Mouse (Mus musculus) intestine, embryonic 14.5 days (tissue): ENCODE results near the gene Aldh1b1. TPM values are rescaled to one million over a fixed set of nuclear protein-coding genes. Genes with fewer than 3 reads are reported as not detected.
A peak's percentile ranks its signal among the peaks of the same experiment; 100 is the strongest.

Source experiments
- ATAC-seq: fragments of 200-750 bp; cut with Nextera tagmentation; replicated peaks from 2 replicates; pipeline ENCODE4 v1.8.0; 2017; ENCODE audit warnings: low read depth, moderate number of reproducible peaks, moderate TSS enrichment, moderate library complexity; ENCODE audit not compliant: low FRiP score, low TSS enrichment
- DNase-seq: peaks from one replicate; pipeline ENCODE4 v3.0.0-alpha.2; 2018; ENCODE audit warnings: low spot score
- H3K27ac ChIP-seq: fragments of 300-500 bp; sonication (generic); 2 replicates; pipeline ENCODE4 v1.5.1; 2014; ENCODE audit warnings: low read depth, mild to moderate bottlenecking, control low read depth
- H3K27me3 ChIP-seq: fragments of 300-500 bp; sonication (generic); replicated peaks from 2 replicates; pipeline ENCODE4 v1.6.1; 2014; ENCODE audit warnings: low read length, control low read depth; ENCODE audit not compliant: control insufficient read depth, insufficient read depth
- H3K36me3 ChIP-seq: fragments of 300-500 bp; sonication (generic); 2 replicates; pipeline ENCODE4 v1.6.1; 2014; ENCODE audit warnings: low read length, control low read depth; ENCODE audit not compliant: control insufficient read depth, insufficient read depth
- H3K4me1 ChIP-seq: fragments of 300-500 bp; sonication (generic); replicated peaks from 2 replicates; pipeline ENCODE4 v1.6.1; 2014; ENCODE audit warnings: low read length, control low read depth, mixed read lengths; ENCODE audit not compliant: control insufficient read depth, insufficient read depth
- H3K4me2 ChIP-seq: fragments of 300-500 bp; sonication (generic); 2 replicates; pipeline ENCODE4 v1.6.1; 2014; ENCODE audit warnings: low read length
- H3K4me3 ChIP-seq: fragments of 300-500 bp; sonication (generic); 2 replicates; pipeline ENCODE4 v1.5.1; 2014; ENCODE audit warnings: low read depth, low read length, control low read depth, mixed read lengths
- H3K9ac ChIP-seq: fragments of 300-500 bp; sonication (generic); 2 replicates; pipeline ENCODE4 v1.6.1; 2014; ENCODE audit warnings: mild to moderate bottlenecking, low read length
- H3K9me3 ChIP-seq: fragments of 300-500 bp; sonication (generic); 2 replicates; pipeline ENCODE4 v1.6.1; 2016; ENCODE audit warnings: low read length, control low read depth; ENCODE audit not compliant: control insufficient read depth
- WGBS: fragments of 180-500 bp; shearing (Covaris S2); extraction: QIAGEN DNeasy Blood & Tissue Kit; methylation state at CpG from one replicate; pipeline ENCODE4 v1.1.7; 2014; 5-methylcytosine and 5-hydroxymethylcytosine counted together
- polyA plus RNA-seq: library from polyadenylated mRNA; unstranded; fragments of >200 nt; fragmentation: Nextera tagmentation; extraction: Ambion mirVana; gene quantifications from 2 replicates; pipeline ENCODE4 v1.2.1, GENCODE M21; 2014

Gene Aldh1b1
- polyA plus RNA-seq, 1 experiment from 2014 or later: 115 TPM

DNA sequence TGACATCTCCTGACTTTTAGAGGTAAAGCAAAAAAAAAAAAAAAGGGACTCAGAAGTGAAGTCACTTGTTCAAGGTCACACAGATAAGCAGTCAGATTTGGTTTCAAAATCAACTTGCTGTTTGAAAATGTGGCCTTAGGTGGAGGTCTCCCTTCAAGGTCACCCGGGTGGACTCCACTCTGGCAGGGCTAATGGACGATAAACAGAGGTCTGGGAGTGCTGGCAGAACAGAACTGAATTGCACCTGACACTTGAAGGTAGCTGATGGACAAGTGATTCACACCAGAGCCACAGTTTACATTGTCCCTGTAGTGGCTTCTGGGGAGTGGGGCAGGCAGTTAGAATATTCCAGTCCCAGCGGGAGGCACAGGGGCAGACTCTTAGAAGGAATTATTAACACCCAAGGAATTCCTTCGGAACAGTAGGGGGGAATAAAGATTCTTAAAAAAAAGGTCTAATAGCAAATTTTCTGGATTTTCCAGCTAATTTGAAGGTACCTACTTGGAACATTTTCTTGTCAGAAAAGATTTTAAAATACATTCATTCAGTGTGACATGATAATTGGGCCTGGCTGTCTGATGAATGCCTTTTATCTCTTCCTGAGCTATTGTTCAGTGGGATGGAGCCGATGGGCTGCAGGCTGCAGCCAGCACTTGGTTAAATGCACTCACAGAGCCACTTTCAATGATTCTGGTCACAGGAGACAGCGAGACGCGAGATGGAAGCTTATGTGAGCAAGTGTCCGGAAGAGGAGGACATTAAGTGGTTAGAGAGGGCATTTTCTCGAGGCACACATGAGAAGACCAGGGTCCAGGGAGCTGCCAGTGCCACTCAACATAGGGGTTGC, 28.8 kb upstream of the Aldh1b1 start:
- ATAC-seq (no peak), DNase-seq (no peak)
- H3K9ac ChIP-seq: no peak overlapping the region
- peaks cover 32% of the 10 kb centered on the region for H3K4me1 ChIP-seq
- no peak overlapping the region for H3K27ac ChIP-seq
- peaks cover 6% of the 10 kb centered on the region; the same call in 1 of the 2 replicates for H3K27me3 ChIP-seq
- no peaks in the 10 kb centered on the region for H3K36me3 ChIP-seq
- H3K4me3 ChIP-seq: no peak overlapping the region
- WGBS: 40% methylated on average over 10 of the region's 10 CpGs
- H3K9me3 ChIP-seq: no peaks in the 10 kb centered on the region
- H3K4me2 ChIP-seq: no peak overlapping the region

DNA sequence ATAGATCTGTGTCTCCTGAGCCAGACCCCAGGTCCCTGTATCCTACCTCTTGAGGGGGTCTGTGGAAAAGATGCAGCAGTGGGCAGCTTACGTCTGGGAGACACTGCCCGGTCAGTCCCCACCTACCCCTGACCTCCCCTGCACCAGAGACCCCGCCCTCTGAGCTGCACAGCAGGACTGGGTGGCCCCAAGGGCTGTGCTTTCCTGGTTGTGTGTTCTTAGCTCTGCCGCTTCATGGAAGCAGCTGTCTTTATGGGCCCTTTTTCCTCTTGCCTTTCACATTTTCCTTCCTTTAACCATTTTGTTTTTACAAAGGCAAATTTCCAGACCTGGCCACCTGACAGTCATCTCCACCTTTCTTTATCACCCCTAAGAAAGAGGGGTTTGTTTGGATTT, 28.2 kb upstream of the Aldh1b1 start:
- peaks cover 26% of the 10 kb centered on the region for H3K4me1 ChIP-seq
- H3K27ac ChIP-seq: no peak overlapping the region
- no peak overlapping the region for H3K4me2 ChIP-seq
- H3K27me3 ChIP-seq: 0 out of 2 replicates have a peak, but pooled peaks cover under 1% of the 10 kb centered on the region
- H3K9me3 ChIP-seq: no peaks in the 10 kb centered on the region
- no peak overlapping the region for H3K9ac ChIP-seq
- DNase-seq (no peak), ATAC-seq (no peak)
- 31% methylated on average over 4 of the region's 4 CpGs for WGBS
- H3K4me3 ChIP-seq: no peak overlapping the region
- no peaks in the 10 kb centered on the region for H3K36me3 ChIP-seq

DNA sequence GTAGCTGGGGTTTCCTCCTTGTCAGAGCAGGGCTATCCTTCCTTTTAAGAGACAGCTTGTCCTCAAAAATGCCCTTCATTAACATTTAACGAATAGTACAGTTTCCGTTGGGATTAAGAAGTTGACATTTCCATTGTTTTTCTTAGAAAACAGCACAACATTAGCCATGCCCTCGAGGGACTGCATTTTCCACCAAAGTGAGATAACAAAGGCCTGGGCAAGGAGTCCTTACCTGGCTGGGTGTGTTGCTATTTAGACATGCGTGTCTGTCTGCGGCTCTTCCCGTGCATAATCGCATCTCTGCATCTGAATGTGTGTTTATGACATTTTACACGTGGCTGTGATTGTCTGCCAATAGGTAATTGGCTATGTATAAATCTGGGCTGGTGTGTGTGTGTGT, 27.6 kb upstream of the Aldh1b1 start:
- DNase-seq (no peak), ATAC-seq (no peak)
- no peak overlapping the region for H3K9ac ChIP-seq
- no peak overlapping the region for H3K27ac ChIP-seq
- H3K4me1 ChIP-seq: peaks cover 25% of the 10 kb centered on the region
- H3K36me3 ChIP-seq: no peaks in the 10 kb centered on the region
- H3K9me3 ChIP-seq: no peaks in the 10 kb centered on the region
- 34% methylated on average over 8 of the region's 8 CpGs for WGBS
- no peak overlapping the region for H3K4me3 ChIP-seq
- H3K4me2 ChIP-seq: no peak overlapping the region
- H3K27me3 ChIP-seq: 0 out of 2 replicates have a peak, but pooled peaks cover 3% of the 10 kb centered on the region

DNA sequence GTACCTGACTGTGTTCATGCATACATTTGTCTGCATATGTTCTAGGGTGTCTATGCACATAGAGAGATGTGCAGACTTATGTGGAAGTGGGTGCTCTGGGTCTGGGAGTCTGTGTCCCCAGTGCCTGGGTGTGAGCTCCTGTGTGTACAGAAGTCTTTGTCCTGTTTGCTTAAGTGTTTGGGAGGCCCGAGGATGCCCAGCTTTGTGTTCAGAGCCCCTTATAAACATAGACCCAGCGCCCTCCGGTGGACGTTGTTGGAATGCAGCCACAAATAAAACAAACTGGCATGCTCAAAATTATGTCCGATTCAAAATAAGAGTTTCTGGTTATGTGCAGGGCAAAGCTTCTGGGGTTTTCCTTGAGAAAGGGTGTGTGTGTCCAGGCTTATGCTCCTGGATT, 27.2 kb upstream of the Aldh1b1 start:
- no peak for ATAC-seq
- Histone ChIP-seq H3K4me1 (peaks cover 25% of the 10 kb centered on the region), H3K9ac (no peak overlapping the region), H3K9me3 (no peaks in the 10 kb centered on the region), H3K27ac (no peak overlapping the region), H3K4me3 (no peak overlapping the region), H3K27me3 (0 out of 2 replicates have a peak, but pooled peaks cover 3% of the 10 kb centered on the region), H3K4me2 (no peak overlapping the region), H3K36me3 (no peaks in the 10 kb centered on the region)
- DNase-seq: peak; percentile 87
- WGBS: 5% methylated on average over 5 of the region's 5 CpGs

DNA sequence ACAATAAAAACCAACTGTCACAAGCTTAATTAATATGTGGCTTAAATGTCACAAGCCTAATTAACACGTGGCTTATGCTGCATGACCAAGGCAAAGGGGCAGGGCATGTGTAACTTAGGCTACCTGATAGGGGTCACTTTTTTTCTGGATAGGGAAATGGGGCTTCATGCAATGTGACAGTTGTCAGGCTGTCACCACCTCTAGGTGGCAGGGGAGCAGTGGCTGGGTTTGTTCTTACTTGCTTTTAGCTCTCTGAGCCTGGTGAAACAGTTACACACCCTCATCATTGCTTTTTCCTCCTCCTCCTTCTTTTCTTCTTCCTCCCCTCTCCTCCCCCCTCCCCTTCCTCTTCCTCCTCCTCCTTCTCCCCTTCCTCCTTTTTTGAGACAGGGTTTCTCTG, 15.2 kb upstream of the Aldh1b1 start:
- DNase-seq (no peak), ATAC-seq (no peak)
- H3K4me2 ChIP-seq: no peak overlapping the region
- H3K27me3 ChIP-seq: no peaks in the 10 kb centered on the region
- no peak overlapping the region for H3K9ac ChIP-seq
- H3K27ac ChIP-seq: no peak overlapping the region
- H3K4me1 ChIP-seq: peaks cover 9% of the 10 kb centered on the region
- no peaks in the 10 kb centered on the region for H3K9me3 ChIP-seq
- no peak overlapping the region for H3K4me3 ChIP-seq
- WGBS: 73% methylated on average over 1 of the region's 1 CpGs
- no peaks in the 10 kb centered on the region for H3K36me3 ChIP-seq

DNA sequence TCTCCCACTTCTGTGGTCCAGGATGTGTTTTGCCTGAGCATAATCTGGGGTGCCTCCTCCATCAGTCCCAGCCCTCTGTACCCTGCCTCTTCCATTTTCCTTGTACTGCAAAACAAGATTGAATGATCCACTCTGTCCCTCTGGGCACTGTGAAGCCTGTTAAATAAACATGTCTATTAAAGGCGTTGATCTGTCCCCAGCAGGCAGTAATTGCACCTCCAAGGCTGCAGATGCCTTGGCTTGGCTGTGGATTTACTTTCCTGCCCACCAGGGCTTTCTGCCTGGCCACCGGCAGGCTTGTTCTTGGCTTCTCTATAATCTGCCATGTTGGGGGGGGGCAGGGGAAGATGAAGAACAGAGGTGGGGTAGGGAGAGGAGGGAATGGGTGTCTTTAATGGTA, 12.9 kb upstream of the Aldh1b1 start:
- peaks cover 16% of the 10 kb centered on the region for H3K4me1 ChIP-seq
- no peak for DNase-seq
- ATAC-seq: no peak
- H3K27ac ChIP-seq: no peak overlapping the region
- H3K4me2 ChIP-seq: no peak overlapping the region
- no peak overlapping the region for H3K9ac ChIP-seq
- no peaks in the 10 kb centered on the region for H3K9me3 ChIP-seq
- no peaks in the 10 kb centered on the region for H3K27me3 ChIP-seq
- no peak overlapping the region for H3K4me3 ChIP-seq
- H3K36me3 ChIP-seq: no peaks in the 10 kb centered on the region
- WGBS: 30% methylated on average over 2 of the region's 2 CpGs

DNA sequence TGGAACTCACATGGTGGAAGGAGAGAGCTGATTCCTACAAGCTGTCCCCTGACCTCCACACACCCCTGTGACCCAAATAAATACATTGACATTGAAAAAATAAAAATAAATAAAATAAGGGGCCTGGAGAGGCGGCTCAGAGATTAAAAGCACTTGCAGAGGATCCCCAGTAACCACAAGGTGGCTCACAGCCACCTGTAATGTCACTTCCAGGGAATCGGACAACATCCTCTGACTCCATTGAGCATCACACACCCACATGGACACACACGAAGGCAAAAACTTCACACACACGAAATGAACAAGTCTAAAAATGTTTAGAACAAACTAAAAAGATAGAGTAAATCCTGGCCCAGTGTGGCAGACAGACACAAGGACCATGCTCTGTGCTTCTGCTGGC, 12.1 kb upstream of the Aldh1b1 start:
- no peak overlapping the region for H3K4me2 ChIP-seq
- no peak overlapping the region for H3K4me3 ChIP-seq
- no peaks in the 10 kb centered on the region for H3K27me3 ChIP-seq
- no peak overlapping the region for H3K9ac ChIP-seq
- 57% methylated on average over 4 of the region's 4 CpGs for WGBS
- ATAC-seq (no peak), DNase-seq (no peak)
- no peak overlapping the region for H3K27ac ChIP-seq
- no peaks in the 10 kb centered on the region for H3K9me3 ChIP-seq
- peaks cover 16% of the 10 kb centered on the region for H3K4me1 ChIP-seq
- no peaks in the 10 kb centered on the region for H3K36me3 ChIP-seq

DNA sequence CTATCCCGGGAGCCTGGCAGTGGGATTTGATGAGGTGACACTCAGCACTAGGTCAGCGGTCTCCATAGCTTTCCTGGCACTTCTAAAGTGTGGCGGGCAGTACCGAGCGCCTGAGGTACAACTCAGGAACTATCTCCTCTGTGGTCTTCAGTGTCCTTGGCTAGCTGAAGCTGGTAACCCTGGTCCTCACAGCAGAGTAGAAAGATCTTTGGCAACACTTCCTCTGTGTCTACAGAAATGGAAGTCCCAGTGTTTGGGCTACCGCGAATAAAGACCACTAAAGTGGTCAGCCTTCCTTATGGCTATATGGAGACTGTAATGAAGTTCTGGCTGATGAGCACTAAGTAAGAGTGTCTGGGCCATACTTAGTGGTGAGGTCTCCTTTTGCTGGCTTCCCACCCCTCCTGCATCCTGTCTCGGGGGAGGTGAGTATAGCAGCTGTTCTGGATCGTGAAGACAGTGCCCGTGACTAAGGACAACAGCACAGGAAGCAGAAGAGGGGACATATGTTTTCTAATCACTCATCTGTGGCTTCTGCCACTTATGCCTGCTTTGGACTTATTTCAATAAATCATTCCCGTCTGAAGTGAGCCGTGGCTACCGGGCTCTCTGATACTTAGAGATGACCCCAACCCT, 10.3 kb upstream of the Aldh1b1 start:
- 74% methylated on average over 13 of the region's 13 CpGs for WGBS
- H3K4me2 ChIP-seq: no peak overlapping the region

More for the DNA sequence above, 10.3 kb upstream of the Aldh1b1 start:
- Histone ChIP-seq H3K36me3 (no peaks in the 10 kb centered on the region), H3K27me3 (no peaks in the 10 kb centered on the region), H3K9me3 (no peaks in the 10 kb centered on the region), H3K9ac (no peak overlapping the region), H3K4me1 (peaks cover 16% of the 10 kb centered on the region), H3K27ac (no peak overlapping the region), H3K4me3 (no peak overlapping the region)
- no peak for DNase-seq
- no peak for ATAC-seq
